Mouse (Mus musculus) MEL (cell line): ENCODE data around the gene Necap2.

ENCODE experiments used
- CTCF ChIP-seq, 3 experiments: IDR thresholded peaks in 2 of 3; conservative IDR thresholded peaks in 1 of 3; 2 replicates each; pipeline ENCODE4 v1.5.1; 2011 to 2012; ENCODE audit warnings: low read length in 3 of 3, low read depth in 2 of 3, mild to moderate bottlenecking in 2 of 3, improper control_type of control experiment in 1 of 3, inconsistent platforms in 1 of 3, mixed read lengths in 1 of 3, moderate library complexity in 1 of 3; ENCODE audit not compliant: control insufficient read depth in 1 of 3, insufficient read depth in 1 of 3, poor library complexity in 1 of 3, severe bottlenecking in 1 of 3
- EP300 ChIP-seq, 2 experiments: IDR thresholded peaks; 2 replicates each; pipeline ENCODE4 v1.6.1; 2011; ENCODE audit warnings: improper control_type of control experiment in 2 of 2, low read length in 2 of 2, low read depth in 1 of 2, mild to moderate bottlenecking in 1 of 2
- ETS1 ChIP-seq: IDR thresholded peaks from 2 replicates; pipeline ENCODE4 v1.6.1; 2012; ENCODE audit warnings: low read depth, mild to moderate bottlenecking, inconsistent platforms, low read length, improper control_type of control experiment, moderate library complexity
- GABPA ChIP-seq: IDR thresholded peaks from 2 replicates; pipeline ENCODE4 v1.6.1; 2012; ENCODE audit warnings: low read depth, mild to moderate bottlenecking, inconsistent platforms, low read length, improper control_type of control experiment, moderate library complexity
- GATA1 ChIP-seq: IDR thresholded peaks from 2 replicates; pipeline ENCODE4 v1.6.1; 2011; ENCODE audit warnings: low read depth, low read length, improper control_type of control experiment
- POLR2A ChIP-seq, 2 experiments: IDR thresholded peaks; 2 replicates each; pipeline ENCODE4 v1.6.1; 2011 to 2012; ENCODE audit warnings: low read length in 2 of 2, mild to moderate bottlenecking in 2 of 2, control low read depth in 1 of 2, improper control_type of control experiment in 1 of 2, low read depth in 1 of 2, moderate library complexity in 1 of 2; ENCODE audit not compliant: control insufficient read depth in 1 of 2, insufficient read depth in 1 of 2, poor library complexity in 1 of 2
- RAD21 ChIP-seq: IDR thresholded peaks from 2 replicates; pipeline ENCODE4 v1.6.1; 2011; ENCODE audit warnings: mild to moderate bottlenecking, low read depth, low read length, improper control_type of control experiment
- SIN3A ChIP-seq: IDR thresholded peaks from 2 replicates; pipeline ENCODE4 v1.6.1; 2012; ENCODE audit warnings: low read length, improper control_type of control experiment, inconsistent platforms
- TAL1 ChIP-seq: IDR thresholded peaks from 2 replicates; pipeline ENCODE4 v1.6.1; 2012; ENCODE audit warnings: mild to moderate bottlenecking, inconsistent platforms, low read length, moderate library complexity, mixed read lengths
- USF1 ChIP-seq: IDR thresholded peaks from 2 replicates; pipeline ENCODE4 v1.6.1; 2014; ENCODE audit warnings: low read depth, mild to moderate bottlenecking, inconsistent platforms, low read length, improper control_type of control experiment, moderate library complexity
- ZKSCAN1 ChIP-seq: IDR thresholded peaks from 2 replicates; pipeline ENCODE4 v1.6.1; 2012; ENCODE audit warnings: low read depth, mild to moderate bottlenecking, inconsistent platforms, low read length, improper control_type of control experiment, moderate library complexity
- ZNF384 ChIP-seq: IDR thresholded peaks from 2 replicates; pipeline ENCODE4 v1.6.1; 2012; ENCODE audit warnings: low read depth, mild to moderate bottlenecking, inconsistent platforms, low read length, improper control_type of control experiment

- TF ChIP-seq GATA1: no peak
- no peak for TF ChIP-seq ZKSCAN1
- no peak for TF ChIP-seq POLR2A (IDR thresholded peaks at IDR 0.05; ENCODE audit: control insufficient read depth in 1 of 2, insufficient read depth in 1 of 2, low read depth in 1 of 2, low read length in 2 of 2, poor library complexity in 1 of 2)
- TF ChIP-seq ETS1: no peak
- TF ChIP-seq TAL1: no peak
- no peak for TF ChIP-seq USF1
- no peak for TF ChIP-seq RAD21
- no peak for TF ChIP-seq SIN3A
- TF ChIP-seq ZNF384: no peak
- TF ChIP-seq CTCF (IDR thresholded peaks at IDR 0.05 in 2 of 3, conservative IDR thresholded peaks at IDR 0.05 in 1 of 3; ENCODE audit: control insufficient read depth in 1 of 3, insufficient read depth in 1 of 3, low read depth in 2 of 3, low read length in 3 of 3, poor library complexity in 1 of 3, severe bottlenecking in 1 of 3): no peak
- TF ChIP-seq EP300 (IDR thresholded peaks at IDR 0.05; ENCODE audit: low read depth in 1 of 2, low read length in 2 of 2): no peak
- no peak for TF ChIP-seq GABPA
Measured at GRCm38 (mm10) chr4:141088033-141088432, 9.9 kb upstream of the Necap2 start, which contains the start of gene Spata21.
